Mouse (Mus musculus) neural tube, embryonic 12.5 days (tissue): ENCODE data around the gene Exosc5. TPM values are rescaled to one million over a fixed set of nuclear protein-coding genes. Genes with fewer than 3 reads are reported as not detected.
A peak's percentile ranks its signal among the peaks of the same experiment; 100 is the strongest.

ENCODE experiments used
- ATAC-seq: fragments of 200-750 bp; cut with Nextera tagmentation; 2 replicates; pipeline ENCODE4 v1.8.0; 2017; ENCODE audit warnings: low read depth, mild to moderate bottlenecking, moderate TSS enrichment, moderate library complexity; ENCODE audit not compliant: low FRiP score
- H3K27ac ChIP-seq: fragments of 300-500 bp; sonication (generic); 2 replicates; pipeline ENCODE4 v1.5.1; 2016
- H3K27me3 ChIP-seq: fragments of 300-500 bp; sonication (generic); replicated peaks from 2 replicates; pipeline ENCODE4 v1.6.1; 2016; ENCODE audit warnings: mild to moderate bottlenecking
- H3K36me3 ChIP-seq: fragments of 300-500 bp; sonication (generic); 2 replicates; pipeline ENCODE4 v1.6.1; 2016; ENCODE audit warnings: mild to moderate bottlenecking
- H3K4me1 ChIP-seq: fragments of 300-500 bp; sonication (generic); 2 replicates; pipeline ENCODE4 v1.6.1; 2016
- H3K4me2 ChIP-seq: fragments of 300-500 bp; sonication (generic); replicated peaks from 2 replicates; pipeline ENCODE4 v1.6.1; 2016; ENCODE audit warnings: mild to moderate bottlenecking
- H3K4me3 ChIP-seq: fragments of 300-500 bp; sonication (generic); 2 replicates; pipeline ENCODE4 v1.5.1; 2016
- H3K9ac ChIP-seq: fragments of 300-500 bp; sonication (generic); 2 replicates; pipeline ENCODE4 v1.6.1; 2016; ENCODE audit warnings: mild to moderate bottlenecking
- H3K9me3 ChIP-seq: fragments of 300-500 bp; sonication (generic); 2 replicates; pipeline ENCODE4 v1.6.1; 2016; ENCODE audit warnings: mild to moderate bottlenecking
- WGBS: fragments of 180-500 bp; shearing (Covaris S2); methylation state at CpG from one replicate; pipeline ENCODE4 v1.1.7; 2016; 5-methylcytosine and 5-hydroxymethylcytosine counted together
- polyA plus RNA-seq: library from polyadenylated mRNA; unstranded; fragments of >200 nt; fragmentation: Nextera tagmentation; extraction: Ambion mirVana; gene quantifications from 2 replicates; pipeline ENCODE4 v1.2.1, GENCODE M21; 2016

Exosc5 gene
- polyA plus RNA-seq, 1 experiment from 2014 or later: 55.2 TPM

GRCm38 (mm10) chr7:25684659-25685058 is 25.7 kb downstream of the Exosc5 start:
- Histone ChIP-seq H3K4me3 (no peak overlapping the region), H3K9me3 (no peaks in the 10 kb centered on the region), H3K27me3 (peaks cover 47% of the 10 kb centered on the region), H3K4me1 (peaks cover 42% of the 10 kb centered on the region), H3K9ac (no peak overlapping the region), H3K4me2 (no peak overlapping the region), H3K36me3 (no peaks in the 10 kb centered on the region), H3K27ac (no peak overlapping the region)
- 83% methylated on average over 6 of the region's 6 CpGs for WGBS
- ATAC-seq: no peak

- WGBS: 68% methylated on average over 21 of the region's 21 CpGs
- H3K4me1 ChIP-seq: peaks cover 36% of the 10 kb centered on the region
- H3K4me3 ChIP-seq: no peak overlapping the region
- no peaks in the 10 kb centered on the region for H3K9me3 ChIP-seq
- H3K9ac ChIP-seq: no peak overlapping the region
- no peak overlapping the region for H3K27ac ChIP-seq
- no peaks in the 10 kb centered on the region for H3K36me3 ChIP-seq
- peak overlapping the region; percentile 79 for H3K4me2 ChIP-seq
- H3K27me3 ChIP-seq: peaks cover 60% of the 10 kb centered on the region
- no peak for ATAC-seq
Observed at GRCm38 (mm10) chr7:25685926-25686470, 27.0 kb downstream of the Exosc5 start.

GRCm38 (mm10) chr7:25686680-25687531 is 27.9 kb downstream of the Exosc5 start, which contains the start of gene Tgfb1:
TSS of gene Tgfb1 (plus strand) at chr7:25687002.
- WGBS: 2% methylated on average over 64 of the region's 69 CpGs

GRCm38 (mm10) chr7:25687811-25688401 is 28.9 kb downstream of the Exosc5 start:
- no peak for ATAC-seq
- no peak overlapping the region for H3K27ac ChIP-seq

More at GRCm38 (mm10) chr7:25686680-25687531, 27.9 kb downstream of the Exosc5 start, which contains the start of gene Tgfb1:
- H3K27ac ChIP-seq: no peak within 1 kb of the TSS
- H3K9me3 ChIP-seq: no peaks in the 10 kb centered on the region
- H3K36me3 ChIP-seq: no peaks in the 10 kb centered on the region
- peaks cover 32% of the 10 kb centered on the region for H3K4me1 ChIP-seq
- H3K4me2 ChIP-seq: peak within 1 kb of the TSS; percentile 79
- ATAC-seq: no peak
- peak within 1 kb of the TSS; percentile 54 for H3K9ac ChIP-seq
- H3K4me3 ChIP-seq: peak within 1 kb of the TSS; percentile 45
- H3K27me3 ChIP-seq: peaks cover 61% of the 10 kb centered on the region

GRCm38 (mm10) chr7:25688810-25689586 is 30.0 kb downstream of the Exosc5 start:
- no peak for ATAC-seq
- Histone ChIP-seq H3K27me3 (peaks cover 65% of the 10 kb centered on the region), H3K27ac (no peak overlapping the region), H3K4me2 (peak overlapping the region; percentile 79), H3K36me3 (no peaks in the 10 kb centered on the region), H3K9ac (peak overlapping the region; percentile 47), H3K4me1 (peaks cover 32% of the 10 kb centered on the region), H3K9me3 (no peaks in the 10 kb centered on the region), H3K4me3 (peak overlapping the region; percentile 45)
- WGBS: under 1% methylated on average over 51 of the region's 52 CpGs

More at GRCm38 (mm10) chr7:25687811-25688401, 28.9 kb downstream of the Exosc5 start:
- Histone ChIP-seq H3K27me3 (peaks cover 65% of the 10 kb centered on the region), H3K4me3 (peak overlapping the region; percentile 45), H3K4me1 (peaks cover 32% of the 10 kb centered on the region), H3K9me3 (no peaks in the 10 kb centered on the region), H3K4me2 (peak overlapping the region; percentile 79), H3K9ac (peak overlapping the region; percentile 51), H3K36me3 (no peaks in the 10 kb centered on the region)
- WGBS: under 1% methylated on average over 47 of the region's 47 CpGs

GRCm38 (mm10) chr7:25689603-25690021 is 30.6 kb downstream of the Exosc5 start:
- Histone ChIP-seq H3K27me3 (peaks cover 65% of the 10 kb centered on the region), H3K9me3 (no peaks in the 10 kb centered on the region), H3K4me2 (peak overlapping the region; percentile 79), H3K9ac (no peak overlapping the region), H3K4me1 (peaks cover 32% of the 10 kb centered on the region), H3K36me3 (no peaks in the 10 kb centered on the region), H3K27ac (no peak overlapping the region), H3K4me3 (peak overlapping the region; percentile 45)
- ATAC-seq: no peak
- 11% methylated on average over 12 of the region's 12 CpGs for WGBS

- Histone ChIP-seq H3K27me3 (peaks cover 65% of the 10 kb centered on the region), H3K4me2 (peak overlapping the region; percentile 79; the same call in 1 of the 2 replicates)
- WGBS: 27% methylated on average over 5 of the region's 5 CpGs
Observed at GRCm38 (mm10) chr7:25690051-25690450, 31.1 kb downstream of the Exosc5 start.

GRCm38 (mm10) chr7:25694104-25694503 is 35.1 kb downstream of the Exosc5 start:
- Histone ChIP-seq H3K27ac (no peak overlapping the region), H3K4me3 (no peak overlapping the region), H3K27me3 (peaks cover 24% of the 10 kb centered on the region), H3K4me2 (no peak overlapping the region), H3K9me3 (no peaks in the 10 kb centered on the region), H3K9ac (no peak overlapping the region), H3K4me1 (peaks cover 3% of the 10 kb centered on the region; the same call in 1 of the 2 replicates), H3K36me3 (no peaks in the 10 kb centered on the region)
- no peak for ATAC-seq
- 58% methylated on average over 8 of the region's 8 CpGs for WGBS

More at GRCm38 (mm10) chr7:25690051-25690450, 31.1 kb downstream of the Exosc5 start:
- H3K9me3 ChIP-seq: no peaks in the 10 kb centered on the region
- peaks cover 32% of the 10 kb centered on the region for H3K4me1 ChIP-seq
- H3K27ac ChIP-seq: no peak overlapping the region
- no peaks in the 10 kb centered on the region for H3K36me3 ChIP-seq
- no peak overlapping the region for H3K4me3 ChIP-seq
- no peak for ATAC-seq
- no peak overlapping the region for H3K9ac ChIP-seq

GRCm38 (mm10) chr7:25699851-25700250 is 40.9 kb downstream of the Exosc5 start:
- WGBS: 51% methylated on average over 13 of the region's 13 CpGs
- H3K36me3 ChIP-seq: no peaks in the 10 kb centered on the region
- no peak for ATAC-seq

GRCm38 (mm10) chr7:25700732-25701131 is 41.8 kb downstream of the Exosc5 start:
- Histone ChIP-seq H3K27ac (no peak overlapping the region), H3K9ac (no peak overlapping the region), H3K4me3 (no peak overlapping the region), H3K36me3 (no peaks in the 10 kb centered on the region), H3K4me2 (no peak overlapping the region), H3K4me1 (peaks cover 17% of the 10 kb centered on the region), H3K27me3 (peaks cover 4% of the 10 kb centered on the region), H3K9me3 (no peaks in the 10 kb centered on the region; the same call in 1 of the 2 replicates)
- no peak for ATAC-seq
- WGBS: 76% methylated on average over 12 of the region's 12 CpGs

More at GRCm38 (mm10) chr7:25699851-25700250, 40.9 kb downstream of the Exosc5 start:
- no peak overlapping the region for H3K9ac ChIP-seq
- no peak overlapping the region for H3K4me2 ChIP-seq
- peaks cover 13% of the 10 kb centered on the region for H3K4me1 ChIP-seq
- H3K27me3 ChIP-seq: peaks cover 4% of the 10 kb centered on the region
- no peak overlapping the region for H3K4me3 ChIP-seq
- no peaks in the 10 kb centered on the region; the same call in 1 of the 2 replicates for H3K9me3 ChIP-seq
- no peak overlapping the region for H3K27ac ChIP-seq

GRCm38 (mm10) chr7:25702350-25702749 is 43.4 kb downstream of the Exosc5 start:
- H3K4me3 ChIP-seq: no peak overlapping the region
- no peaks in the 10 kb centered on the region for H3K36me3 ChIP-seq
- no peak overlapping the region for H3K9ac ChIP-seq
- ATAC-seq: no peak
- 98% methylated on average over 2 of the region's 2 CpGs for WGBS
- no peak overlapping the region for H3K27ac ChIP-seq
- no peak overlapping the region for H3K4me2 ChIP-seq
- peaks cover 4% of the 10 kb centered on the region for H3K27me3 ChIP-seq
- peaks cover 17% of the 10 kb centered on the region for H3K4me1 ChIP-seq
- H3K9me3 ChIP-seq: no peaks in the 10 kb centered on the region; the same call in 1 of the 2 replicates
